Mouse (Mus musculus) embryonic fibroblast, embryonic 13.5 days (primary cell): ENCODE measurements around the gene Nt5m.

Experiments
- CTCF ChIP-seq: IDR thresholded peaks from 2 replicates; pipeline ENCODE4 v1.5.1; 2011; ENCODE audit warnings: mild to moderate bottlenecking, control low read depth, low read length, moderate library complexity, borderline replicate concordance; ENCODE audit not compliant: insufficient read depth
- POLR2A ChIP-seq: IDR thresholded peaks from 2 replicates; pipeline ENCODE4 v1.6.1; 2011; ENCODE audit warnings: low read depth, mild to moderate bottlenecking, control low read depth, low read length, moderate library complexity

DNA sequence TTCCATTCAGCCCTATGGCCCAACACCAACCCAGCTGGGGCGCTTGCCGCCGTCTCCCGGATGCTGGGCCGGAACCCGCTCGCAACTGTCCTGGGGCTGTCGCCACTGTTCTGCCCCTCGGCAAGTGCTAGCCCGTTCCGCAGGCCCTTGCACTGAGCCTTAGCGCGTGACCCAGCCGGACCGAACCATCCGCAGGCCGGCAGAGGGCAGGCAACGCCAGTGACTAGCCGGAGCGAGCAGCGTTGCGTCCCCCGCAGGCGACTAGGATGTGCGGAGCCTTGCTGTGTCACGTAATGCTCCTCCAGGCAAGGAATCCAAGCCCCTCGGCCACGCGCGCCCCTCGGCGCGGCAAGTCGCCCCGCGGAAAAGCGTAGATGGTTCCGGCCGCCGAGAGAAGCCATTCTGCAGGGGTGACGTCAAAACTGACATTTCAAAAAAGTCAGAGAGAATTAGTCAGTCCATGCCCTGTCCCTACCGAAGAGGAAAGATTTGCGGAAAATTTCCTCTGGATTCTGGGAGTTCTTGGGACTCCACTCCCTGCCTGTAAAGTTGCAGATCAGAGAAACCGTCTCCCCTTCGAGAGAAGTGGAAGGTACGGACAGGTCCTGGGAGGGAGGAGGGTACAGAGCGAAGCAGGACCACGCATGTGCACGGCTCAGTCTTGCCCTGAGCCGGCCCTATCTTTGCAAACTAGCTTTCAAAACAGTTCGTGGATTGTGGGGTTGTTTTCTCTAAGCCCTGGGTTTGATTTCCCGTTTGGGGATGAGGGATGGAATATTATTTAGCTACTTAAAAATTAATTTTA lies 29.4 kb upstream of the Nt5m start, which contains the start of gene Flcn:
- TF ChIP-seq POLR2A (peak; percentile 97), CTCF (peak; percentile 26; the same call in 1 of the 2 replicates)
